Mouse (Mus musculus): ENCODE data around the gene Gm37240. TPM values are rescaled to one million over a fixed set of nuclear protein-coding genes. Genes with fewer than 3 reads are reported as not detected.

The Gm37240 gene
- total RNA-seq, 2 experiments from 2014 or later = 1.3 to 1.9 TPM

DNA sequence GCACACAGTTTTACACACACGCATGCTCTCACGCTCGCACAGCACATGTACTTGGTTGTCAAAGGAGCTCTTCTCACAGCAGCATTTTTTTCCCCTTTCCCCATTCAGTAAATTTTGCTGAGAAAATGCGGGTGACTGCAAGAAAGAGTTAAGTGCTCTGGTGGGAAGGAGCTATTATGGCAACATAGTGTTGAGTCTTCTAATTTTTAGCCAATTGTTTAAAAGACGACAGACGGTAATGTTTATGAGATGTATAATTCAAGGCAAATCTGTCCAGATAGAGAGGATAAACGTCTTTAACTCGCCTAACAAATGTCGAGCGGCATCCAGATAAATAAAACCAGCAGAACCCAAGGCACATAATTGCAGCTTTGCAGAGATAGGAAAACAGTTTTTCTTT lies 726.5 kb downstream of the Gm37240 start:
- DNase-seq (ENCODE audit: low spot score in 2 of 2) = no peak

- peak in 1 of 2 experiments; percentile 11 for DNase-seq (ENCODE audit: low spot score in 2 of 2)
Observed at GRCm38 (mm10) chr3:85159631-85160030, 727.7 kb downstream of the Gm37240 start.

GRCm38 (mm10) chr3:85148816-85149215 lies 738.5 kb downstream of the Gm37240 start:
- DNase-seq (ENCODE audit: low spot score in 2 of 2) = no peak

GRCm38 (mm10) chr3:85148038-85148550 lies 739.2 kb downstream of the Gm37240 start:
- DNase-seq (ENCODE audit: low spot score in 2 of 2) = no peak

- DNase-seq (ENCODE audit: low spot score in 2 of 2) = no peak
Observed at GRCm38 (mm10) chr3:85145568-85145967, 741.8 kb downstream of the Gm37240 start.

DNA sequence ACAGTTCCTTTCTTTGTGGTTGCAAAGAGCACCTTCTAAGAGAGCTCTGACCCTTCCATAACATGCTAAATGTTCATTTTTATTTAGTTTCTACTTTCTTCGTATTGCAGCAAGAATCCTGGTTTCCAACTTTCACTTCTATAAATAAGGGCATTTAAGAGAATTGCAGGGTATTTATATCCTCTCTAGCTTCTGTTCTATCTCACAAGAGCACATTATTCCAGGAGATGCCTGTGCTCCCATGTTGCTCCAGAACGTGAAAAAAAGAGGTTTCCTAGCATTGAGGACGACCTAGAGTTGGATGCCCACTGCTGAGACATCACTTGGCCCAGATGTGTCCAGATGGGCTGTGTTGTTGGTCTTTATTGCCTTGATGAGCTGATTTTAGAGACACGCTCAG lies 742.2 kb downstream of the Gm37240 start:
- no peak for DNase-seq (ENCODE audit: low spot score in 2 of 2)

GRCm38 (mm10) chr3:85144425-85144824 lies 742.9 kb downstream of the Gm37240 start:
- DNase-seq (ENCODE audit: low spot score in 2 of 2) = no peak

GRCm38 (mm10) chr3:85140488-85140887 lies 746.8 kb downstream of the Gm37240 start:
- DNase-seq (ENCODE audit: low spot score in 2 of 2) = no peak

DNA sequence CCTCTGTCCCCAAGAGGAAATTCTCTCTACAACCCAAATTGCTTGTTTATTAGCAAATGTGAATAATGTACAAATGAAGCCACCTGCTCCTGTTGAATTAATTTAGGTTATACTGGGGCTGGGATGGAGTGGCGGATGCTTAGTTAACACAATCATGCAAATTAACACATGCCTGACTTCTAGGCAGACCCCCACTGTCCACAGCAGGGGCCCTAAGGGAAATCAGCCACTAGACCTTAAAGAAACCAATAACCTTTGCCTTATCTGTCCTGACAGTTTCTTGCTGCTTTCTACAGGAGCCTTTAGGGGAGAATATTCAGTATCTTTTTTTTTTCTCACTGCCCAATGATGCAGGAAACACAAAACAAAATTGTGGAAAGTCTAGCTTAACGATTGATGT lies 748.9 kb downstream of the Gm37240 start:
- DNase-seq (ENCODE audit: low spot score in 2 of 2) = no peak

- DNase-seq (ENCODE audit: low spot score in 2 of 2) = peak; percentile 37 to 66
Observed at GRCm38 (mm10) chr3:85133561-85133960, 753.8 kb downstream of the Gm37240 start.

DNA sequence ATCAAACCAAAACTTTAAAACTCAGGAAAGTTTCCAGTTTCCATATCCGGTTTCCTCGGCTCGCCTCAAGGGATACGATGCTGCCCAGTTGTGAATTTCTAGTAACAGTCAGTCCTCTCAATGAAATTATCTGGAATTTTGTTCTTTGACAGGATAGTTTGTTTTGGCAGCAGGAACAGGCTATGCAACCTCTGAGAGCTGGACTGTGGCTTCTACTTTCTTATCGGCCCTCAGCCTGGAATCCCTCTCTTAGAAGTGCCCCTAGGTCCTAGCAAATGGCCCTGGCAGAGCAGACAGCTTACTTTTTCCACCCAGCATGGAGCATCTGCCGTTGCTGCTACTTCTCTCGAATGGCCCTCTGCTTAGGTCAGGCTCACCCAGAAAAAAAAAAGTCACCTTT lies 755.4 kb downstream of the Gm37240 start:
- DNase-seq (ENCODE audit: low spot score in 2 of 2) = no peak

- no peak for DNase-seq (ENCODE audit: low spot score in 2 of 2)
Observed at GRCm38 (mm10) chr3:85128546-85128945, 758.8 kb downstream of the Gm37240 start.

DNA sequence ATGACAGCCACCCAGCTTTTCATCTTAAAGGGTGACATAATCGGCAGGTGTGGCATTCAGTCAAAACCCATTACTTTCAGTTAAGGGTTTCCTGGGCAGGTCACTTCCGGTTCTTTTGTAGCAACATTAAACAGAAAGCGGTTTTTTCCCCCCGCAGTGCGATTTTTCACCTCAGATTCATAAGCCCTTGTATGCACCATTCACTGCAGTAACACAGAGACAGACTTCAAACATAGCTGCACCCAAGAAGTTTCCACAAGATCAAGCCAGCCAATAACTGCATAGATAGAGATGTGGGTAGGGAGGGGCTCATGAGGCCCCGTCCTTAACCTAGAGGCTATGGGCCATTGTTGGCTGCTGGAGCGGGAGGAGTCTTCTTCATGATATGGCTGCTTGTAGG lies 760.3 kb downstream of the Gm37240 start:
- no peak for DNase-seq (ENCODE audit: low spot score in 2 of 2)

- DNase-seq (ENCODE audit: low spot score in 2 of 2) = no peak
Observed at GRCm38 (mm10) chr3:85125471-85125870, 761.8 kb downstream of the Gm37240 start.

- no peak for DNase-seq (ENCODE audit: low spot score in 2 of 2)
Observed at GRCm38 (mm10) chr3:85124924-85125323, 762.4 kb downstream of the Gm37240 start.

DNA sequence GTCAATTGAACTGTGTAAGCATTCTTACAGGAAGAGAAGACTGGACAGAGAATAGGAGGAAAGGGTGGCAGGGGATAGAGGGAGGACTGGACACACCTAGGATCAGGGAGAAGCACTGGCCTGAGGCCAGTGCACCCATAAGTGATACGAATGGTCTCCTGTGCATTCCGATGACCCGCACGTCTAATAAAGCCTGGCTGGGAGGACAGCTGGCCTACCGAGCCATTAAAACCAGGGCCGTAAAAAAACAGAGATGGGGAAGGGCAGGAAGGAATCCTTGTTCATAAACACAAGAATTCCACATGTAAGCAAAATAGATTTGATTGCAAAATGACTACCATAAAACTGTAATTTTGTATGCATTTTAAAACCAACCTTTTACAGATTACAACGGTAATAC lies 762.9 kb downstream of the Gm37240 start:
- DNase-seq (ENCODE audit: low spot score in 2 of 2) = no peak

DNA sequence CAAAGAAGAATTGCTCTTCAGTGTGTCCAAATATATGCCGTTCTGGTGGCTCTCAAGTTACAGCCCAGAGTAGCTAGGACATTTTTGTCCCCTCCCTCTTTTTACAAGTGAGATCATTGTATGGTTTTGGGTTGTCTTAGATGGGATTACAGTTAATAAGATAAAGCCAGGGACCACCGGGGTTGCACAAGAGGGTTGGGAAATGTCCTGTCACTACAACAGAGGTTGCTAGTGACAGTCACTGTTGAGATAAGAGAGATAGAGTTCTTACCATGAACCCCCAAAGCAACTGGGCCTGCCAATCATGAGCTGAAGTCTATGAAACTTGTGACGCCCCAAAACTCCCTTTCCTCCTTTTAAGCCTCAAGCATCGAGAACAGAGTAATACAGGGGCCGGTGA lies 769.6 kb downstream of the Gm37240 start:
- no peak for DNase-seq (ENCODE audit: low spot score in 2 of 2)

DNA sequence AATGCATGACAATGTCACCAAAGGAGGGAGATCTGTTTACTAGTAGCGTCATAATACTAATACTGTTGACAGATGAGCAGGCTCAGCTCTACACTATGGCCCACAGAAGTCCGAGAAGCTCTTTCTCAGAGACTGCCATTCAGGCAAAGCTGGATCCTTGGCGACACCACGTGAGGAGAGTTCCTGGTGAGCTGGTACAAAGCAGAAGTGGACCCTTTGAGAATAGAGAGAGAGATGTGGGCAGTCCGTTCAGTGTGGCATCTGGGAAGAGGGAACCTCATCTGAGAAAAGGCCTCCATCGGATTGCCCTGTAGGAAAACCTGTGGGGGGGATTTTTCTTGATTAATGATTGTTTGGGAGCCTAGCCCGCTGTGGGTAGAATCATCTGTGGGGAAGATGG lies 770.3 kb downstream of the Gm37240 start:
- no peak for DNase-seq (ENCODE audit: low spot score in 2 of 2)

- DNase-seq (ENCODE audit: low spot score in 2 of 2) = peak in 1 of 2 experiments; percentile 35
Observed at GRCm38 (mm10) chr3:85115959-85116543, 771.3 kb downstream of the Gm37240 start.

DNA sequence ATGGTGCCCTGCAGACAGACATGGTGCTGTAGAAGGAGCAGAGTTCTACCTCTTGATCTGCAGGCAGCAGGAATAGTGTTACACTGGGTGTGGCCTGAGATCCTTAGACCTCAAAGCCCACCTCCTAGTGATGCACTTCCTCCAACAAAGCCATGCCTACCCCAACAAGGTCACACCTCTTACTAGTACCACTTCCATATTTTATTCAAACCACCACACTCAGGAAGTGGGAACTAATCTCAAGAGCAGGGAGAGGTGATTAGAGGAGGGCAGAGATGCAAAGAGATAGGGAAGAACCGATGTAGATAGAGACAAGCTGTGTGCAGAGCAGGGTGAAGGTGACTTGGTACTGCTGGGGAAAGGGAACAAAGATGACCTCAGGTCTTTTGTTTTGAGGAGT lies 773.8 kb downstream of the Gm37240 start:
- no peak for DNase-seq (ENCODE audit: low spot score in 2 of 2)

DNA sequence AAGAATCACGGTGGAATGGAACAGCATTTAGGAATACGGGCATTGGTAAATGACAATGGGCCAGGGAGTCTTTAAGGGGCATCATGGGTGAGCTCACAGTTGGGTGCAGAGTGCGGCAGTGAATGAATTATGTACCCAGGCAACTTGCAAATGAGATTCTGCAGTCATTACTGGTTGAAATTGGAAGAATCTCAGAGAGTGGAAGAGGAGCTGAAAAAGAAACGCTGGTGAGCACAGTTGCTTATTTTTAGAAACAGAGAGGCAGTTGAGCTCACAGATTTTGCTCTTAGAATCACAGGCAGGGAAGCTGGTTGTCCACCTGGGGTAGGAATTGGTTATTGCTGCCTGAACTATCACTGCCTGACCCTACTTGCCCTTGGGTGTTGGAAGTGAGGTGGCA lies 776.6 kb downstream of the Gm37240 start:
- DNase-seq (ENCODE audit: low spot score in 2 of 2) = peak in 1 of 2 experiments; percentile 21

DNA sequence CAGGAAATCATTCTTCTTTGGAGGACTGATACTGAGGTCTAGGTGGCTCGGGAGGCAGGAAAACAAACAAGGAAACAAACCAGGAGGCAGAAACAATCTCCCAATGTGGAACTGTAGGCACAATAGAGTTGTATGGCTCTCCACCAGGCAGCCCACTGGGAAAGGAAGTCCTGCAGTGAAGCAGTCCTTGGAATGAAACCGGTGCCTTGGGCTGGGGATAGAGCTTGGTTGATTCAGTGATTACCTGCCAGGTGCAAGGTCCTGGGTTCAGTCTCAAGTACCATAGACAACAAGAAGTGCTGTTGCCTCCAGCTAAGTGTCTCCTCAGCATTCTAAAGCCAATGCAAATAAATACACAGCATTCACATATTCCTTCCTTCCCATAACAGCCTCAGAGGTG lies 778.1 kb downstream of the Gm37240 start:
- DNase-seq (ENCODE audit: low spot score in 2 of 2) = no peak

DNA sequence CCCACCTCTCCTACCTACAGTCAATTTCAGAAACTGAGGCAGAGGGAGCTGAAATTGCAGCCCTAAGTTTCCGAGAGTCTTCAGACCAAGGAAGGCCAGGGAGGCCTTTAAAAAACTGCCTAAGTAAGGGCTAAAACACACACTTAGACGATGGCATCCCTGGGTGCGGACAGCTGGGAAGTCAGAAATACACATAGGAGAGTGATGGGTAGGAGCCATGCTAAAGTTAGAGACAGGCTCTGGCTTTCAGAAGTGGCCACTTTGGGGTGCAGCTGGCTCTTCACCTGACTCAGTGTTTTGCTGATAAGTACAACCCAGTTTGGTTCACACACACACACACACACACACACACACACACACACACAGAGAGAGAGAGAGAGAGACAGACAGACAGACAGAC lies 778.9 kb downstream of the Gm37240 start:
- no peak for DNase-seq (ENCODE audit: low spot score in 2 of 2)
